Mouse (Mus musculus): Measurements from ENCODE around the gene Cdkal1.

The Cdkal1 gene

DNA sequence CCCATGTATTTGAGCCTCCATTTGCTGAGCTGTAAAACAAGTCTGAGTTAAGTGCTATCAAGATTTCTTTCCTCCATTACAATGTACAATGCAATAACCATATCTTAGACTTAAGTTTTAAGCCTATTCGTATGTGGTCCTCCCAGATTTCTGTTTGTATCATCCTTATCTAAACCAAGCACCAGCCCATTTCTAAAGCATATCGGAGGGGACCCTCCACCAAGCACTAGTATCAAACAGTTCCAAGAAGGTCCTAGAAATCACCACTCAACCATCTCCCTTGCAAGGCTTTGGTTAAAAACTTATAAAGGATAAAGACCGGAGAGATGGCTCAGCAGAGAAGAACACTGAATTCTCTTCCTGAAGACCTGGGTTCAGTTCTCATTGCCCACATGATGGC is 47.1 kb downstream of the Cdkal1 start:
- DNase-seq = no peak

GRCm38 (mm10) chr13:29807930-29808329 is 47.5 kb downstream of the Cdkal1 start:
- no peak for DNase-seq

GRCm38 (mm10) chr13:29806871-29807270 is 48.6 kb downstream of the Cdkal1 start:
- DNase-seq = peak; percentile 31

DNA sequence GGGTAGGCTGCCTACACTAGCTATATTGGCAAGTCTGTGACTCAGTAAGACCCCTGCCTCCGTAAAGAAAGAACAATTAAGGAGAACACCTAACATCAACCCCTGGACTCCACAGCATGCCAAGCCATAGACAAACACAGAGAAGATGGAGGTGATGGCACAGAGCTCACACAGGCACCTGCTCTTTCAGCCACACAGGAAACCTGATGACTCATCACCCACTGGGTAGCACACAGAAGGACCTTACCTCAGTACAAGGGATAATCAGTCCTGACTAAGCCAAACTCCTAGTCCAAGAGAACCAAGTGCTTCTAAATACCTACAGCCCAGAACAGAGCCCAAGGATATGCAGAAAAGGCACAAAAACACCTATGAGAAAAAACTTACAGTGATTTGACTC is 50.2 kb downstream of the Cdkal1 start:
- DNase-seq = no peak

GRCm38 (mm10) chr13:29804034-29804433 is 51.4 kb downstream of the Cdkal1 start:
- DNase-seq = no peak

- no peak for DNase-seq
These were observed 52.8 kb downstream of the Cdkal1 start for GRCm38 (mm10) chr13:29802699-29803098.

DNA sequence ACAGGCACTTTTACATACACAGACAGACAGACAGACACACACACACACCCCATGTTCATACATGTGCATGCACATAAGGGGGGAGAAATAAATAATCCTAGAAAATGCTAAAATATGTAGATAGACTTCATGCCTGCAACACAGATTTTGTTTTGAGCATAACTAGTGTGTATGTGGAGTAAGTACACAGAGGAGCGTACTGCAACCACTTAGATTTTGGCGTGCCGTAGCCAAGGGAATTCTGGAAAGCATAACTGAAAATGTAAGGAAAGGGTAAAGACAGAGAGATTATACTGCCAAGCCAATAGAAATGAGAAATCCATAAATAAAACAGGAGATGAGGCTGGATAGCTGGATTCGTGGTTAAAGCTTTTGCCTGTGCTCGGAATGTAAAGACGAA is 55.4 kb downstream of the Cdkal1 start:
- DNase-seq = no peak

- DNase-seq = no peak
These were observed 63.4 kb downstream of the Cdkal1 start for GRCm38 (mm10) chr13:29792112-29792511.

DNA sequence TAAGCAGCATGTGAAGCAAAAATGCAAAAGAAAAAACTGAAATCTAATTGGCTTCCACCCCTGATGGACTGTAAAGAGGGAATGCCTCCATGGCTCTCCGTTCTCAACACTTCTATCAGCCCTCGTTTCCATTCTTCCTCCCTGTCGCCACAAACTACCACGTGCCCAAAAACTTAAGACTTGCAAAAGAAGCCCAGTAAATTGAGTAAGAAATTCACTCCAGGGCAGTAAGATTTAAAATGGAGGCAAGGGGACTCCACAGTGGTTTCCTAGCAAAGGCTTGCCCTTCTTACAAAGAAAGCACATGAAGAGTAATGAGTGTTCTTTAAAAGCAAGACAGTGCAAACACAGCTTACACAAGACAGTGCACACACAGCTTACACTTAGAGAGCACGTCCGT is 64.0 kb downstream of the Cdkal1 start:
- no peak for DNase-seq

DNA sequence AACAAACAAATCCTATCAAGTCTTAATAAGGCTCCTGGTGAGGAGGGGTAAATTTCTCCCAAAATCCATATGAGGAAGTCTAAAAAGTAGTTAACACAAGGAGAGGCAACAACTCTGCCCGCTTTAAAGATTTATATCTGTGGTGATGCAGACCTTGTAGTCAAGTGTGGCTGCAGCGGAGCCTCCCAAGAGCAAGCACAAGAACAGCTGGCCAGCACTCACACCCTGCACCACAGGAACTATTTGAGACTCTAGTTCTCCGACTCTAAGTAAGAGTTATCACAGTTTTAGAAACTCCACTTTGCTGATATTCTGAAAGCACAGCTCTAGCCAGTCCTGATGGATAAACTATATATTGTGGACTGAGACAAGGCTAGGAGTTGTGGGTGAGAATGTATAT is 68.5 kb downstream of the Cdkal1 start:
- no peak for DNase-seq

DNA sequence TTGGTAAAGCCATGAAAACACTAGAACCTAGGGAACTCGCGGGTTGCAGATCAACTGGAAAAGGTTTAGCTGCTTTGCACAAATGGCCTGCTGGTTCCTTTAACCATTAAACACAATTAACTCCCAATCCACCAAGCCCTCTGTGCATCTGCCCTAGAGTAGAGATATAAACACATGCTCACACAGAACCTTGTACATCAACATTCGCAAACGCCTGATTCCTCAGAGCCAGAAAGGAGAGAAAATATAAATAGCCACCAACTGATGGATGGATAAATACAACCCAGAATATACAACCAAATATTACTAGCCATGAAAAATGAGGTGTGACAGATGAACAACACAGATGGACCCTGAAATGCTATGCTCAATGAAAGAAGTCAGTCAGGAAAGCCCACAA is 70.6 kb downstream of the Cdkal1 start:
- no peak for DNase-seq

DNA sequence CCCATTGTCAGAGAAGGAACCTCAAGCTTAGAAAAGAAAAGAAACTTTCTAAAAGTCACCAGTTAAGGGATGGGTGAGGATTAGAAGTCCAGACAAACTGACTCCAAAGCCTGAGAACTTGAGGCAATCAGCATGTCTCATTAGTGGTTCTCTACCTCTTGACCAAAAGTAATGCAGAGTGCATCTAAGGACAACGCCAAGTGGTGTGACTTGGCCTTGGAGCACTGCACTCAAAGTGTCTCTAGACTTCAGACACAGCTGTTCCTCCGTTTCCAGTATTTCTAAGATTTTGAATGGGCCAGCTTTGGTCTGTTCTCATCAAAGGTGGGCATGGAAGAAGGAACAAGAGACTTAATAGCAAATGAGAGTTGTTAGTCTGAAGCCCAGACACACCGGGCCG is 74.1 kb downstream of the Cdkal1 start:
- DNase-seq = no peak

GRCm38 (mm10) chr13:29780713-29781112 is 74.8 kb downstream of the Cdkal1 start:
- no peak for DNase-seq

GRCm38 (mm10) chr13:29779519-29779918 is 76.0 kb downstream of the Cdkal1 start:
- DNase-seq = no peak

GRCm38 (mm10) chr13:29779116-29779515 is 76.4 kb downstream of the Cdkal1 start:
- no peak for DNase-seq

- DNase-seq = no peak
These were observed 77.3 kb downstream of the Cdkal1 start for GRCm38 (mm10) chr13:29778124-29778523.

- DNase-seq = no peak
These were observed 78.2 kb downstream of the Cdkal1 start for GRCm38 (mm10) chr13:29777225-29777624.

DNA sequence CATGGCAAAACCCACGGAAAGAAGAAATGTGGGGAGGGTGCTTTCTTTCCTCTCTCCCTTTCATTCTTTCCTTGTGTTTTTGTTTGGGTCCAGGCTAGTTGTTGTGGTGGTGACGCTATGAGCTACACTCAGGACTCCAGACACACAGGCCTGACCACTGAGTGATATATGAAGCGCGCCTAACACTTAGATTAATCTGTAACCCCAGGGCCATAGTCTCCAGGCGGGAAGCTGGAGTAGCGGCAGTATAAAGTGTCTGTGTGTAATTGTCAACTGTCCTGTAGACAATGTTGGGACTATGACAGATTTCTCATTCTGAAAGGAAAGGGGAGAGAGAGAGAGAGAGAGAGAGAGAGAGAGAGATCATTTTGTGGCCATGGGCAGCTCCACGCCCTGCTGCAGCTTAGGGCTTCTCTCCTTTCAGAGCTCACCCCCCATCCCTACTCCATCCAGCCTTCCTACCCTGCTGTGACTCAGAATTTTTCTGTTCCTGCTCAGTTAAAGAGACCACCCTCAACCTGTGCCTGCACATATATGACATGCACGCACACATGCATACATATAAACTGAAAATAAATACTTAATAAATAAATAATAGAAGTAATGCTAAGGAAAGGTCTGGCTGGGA is 79.8 kb downstream of the Cdkal1 start:
- DNase-seq = no peak

DNA sequence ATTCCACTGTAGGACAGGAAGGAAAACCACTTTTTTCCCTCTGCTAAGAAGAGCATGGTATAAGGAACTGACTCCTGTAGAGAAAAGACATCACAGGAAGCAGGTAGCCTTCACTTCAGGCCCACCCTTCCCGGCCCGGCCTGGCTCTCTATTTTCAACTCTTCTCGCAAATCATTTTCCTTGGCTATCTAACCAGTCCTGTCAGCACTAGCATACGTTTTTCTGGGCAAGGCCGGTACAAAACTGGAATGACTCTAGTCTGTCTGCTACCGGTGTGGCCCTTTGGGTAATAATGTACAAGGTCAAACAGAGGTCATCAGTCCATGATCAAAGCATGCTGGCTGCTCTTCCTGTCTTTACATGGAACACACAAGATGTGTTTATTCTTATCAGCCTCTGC is 81.9 kb downstream of the Cdkal1 start:
- DNase-seq = no peak

DNA sequence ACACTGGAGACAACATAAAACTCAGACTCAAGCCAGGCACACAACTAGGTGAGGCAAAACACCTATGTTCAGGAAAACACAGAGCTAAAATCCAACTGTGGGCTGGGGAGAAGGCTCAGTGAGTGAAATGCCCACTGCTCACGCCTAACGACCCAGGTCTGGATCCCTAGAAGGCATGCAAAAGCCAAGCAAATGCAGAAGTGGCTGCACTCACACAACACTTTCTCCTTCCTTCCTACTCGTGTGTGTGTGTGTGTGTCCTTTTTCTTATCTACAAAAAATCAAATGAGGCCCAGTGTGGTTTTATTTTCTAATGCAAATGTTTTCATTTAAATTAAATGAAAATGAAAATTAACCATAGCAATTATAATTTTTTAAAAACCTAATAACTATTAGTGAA is 82.5 kb downstream of the Cdkal1 start:
- no peak for DNase-seq

- no peak for DNase-seq
These were observed 85.6 kb downstream of the Cdkal1 start for GRCm38 (mm10) chr13:29769647-29770436.

- no peak for DNase-seq
These were observed 87.4 kb downstream of the Cdkal1 start for GRCm38 (mm10) chr13:29768104-29768503.

DNA sequence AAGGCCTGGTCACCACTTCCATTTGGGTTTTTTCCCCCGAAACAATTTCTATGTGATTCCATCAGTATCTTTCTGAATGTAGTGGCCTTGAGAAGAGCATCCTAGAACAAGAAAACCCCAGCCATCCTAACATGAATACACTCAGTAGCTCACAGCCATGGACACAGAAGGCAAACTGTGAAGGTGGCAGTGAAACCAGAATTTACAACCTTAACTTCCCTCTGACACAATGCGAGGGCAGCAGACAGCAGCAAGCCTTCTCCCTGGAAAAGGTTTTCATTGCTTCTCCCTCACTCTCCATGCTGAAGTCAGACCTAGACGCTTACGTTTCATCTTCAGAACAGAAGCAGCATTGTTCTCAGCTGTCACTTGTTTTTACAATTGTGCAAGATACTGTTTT is 87.9 kb downstream of the Cdkal1 start:
- no peak for DNase-seq

- DNase-seq = no peak
These were observed 89.1 kb downstream of the Cdkal1 start for GRCm38 (mm10) chr13:29766377-29766776.

- DNase-seq = no peak
These were observed 90.2 kb downstream of the Cdkal1 start for GRCm38 (mm10) chr13:29765296-29765695.

Data from cerebellum, adult 11 months (tissue).